Mouse (Mus musculus): Measurements from ENCODE around the gene Akap8l. TPM values are rescaled to one million over a fixed set of nuclear protein-coding genes. Genes with fewer than 3 reads are reported as not detected.

Gene Akap8l
- total RNA-seq, 2 experiments from 2014 or later = 128 to 135 TPM

DNA sequence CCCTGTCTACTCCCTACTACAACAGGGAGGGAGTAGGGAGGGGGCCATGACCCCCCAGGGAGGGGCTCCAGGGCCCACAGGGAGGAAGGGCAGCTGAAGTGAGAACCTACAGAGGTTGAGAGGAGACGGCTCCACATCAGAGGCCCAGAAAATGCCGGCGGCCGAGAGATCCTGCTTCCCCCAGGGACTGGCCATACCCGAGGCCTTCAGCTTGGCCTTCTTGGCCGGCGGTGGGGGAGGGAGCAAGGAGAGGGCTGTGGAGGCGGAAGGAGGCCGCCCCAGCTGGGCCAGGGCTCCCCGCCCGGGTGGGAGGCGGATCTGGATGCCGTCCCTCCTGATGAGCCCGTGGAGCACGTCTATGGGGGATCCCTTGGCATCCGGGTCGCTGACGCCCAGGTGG, 9.5 kb upstream of the Akap8l start:
- intact Hi-C loops (cut with DNase I) = no loop called here
- DNase-seq (ENCODE audit: extremely low spot score in 1 of 2, low spot score in 2 of 2) = peak in 1 of 2 experiments; percentile 47

- intact Hi-C loops (cut with DNase I) = no loop called here
- DNase-seq (ENCODE audit: extremely low spot score in 1 of 2, low spot score in 2 of 2) = no peak
These were observed 8.5 kb upstream of the Akap8l start for GRCm38 (mm10) chr17:32358943-32359340.

- intact Hi-C loops (cut with DNase I) = no loop called here
- no peak for DNase-seq (ENCODE audit: extremely low spot score in 1 of 2, low spot score in 2 of 2)
These were observed 8.0 kb upstream of the Akap8l start for GRCm38 (mm10) chr17:32358192-32358942.

DNA sequence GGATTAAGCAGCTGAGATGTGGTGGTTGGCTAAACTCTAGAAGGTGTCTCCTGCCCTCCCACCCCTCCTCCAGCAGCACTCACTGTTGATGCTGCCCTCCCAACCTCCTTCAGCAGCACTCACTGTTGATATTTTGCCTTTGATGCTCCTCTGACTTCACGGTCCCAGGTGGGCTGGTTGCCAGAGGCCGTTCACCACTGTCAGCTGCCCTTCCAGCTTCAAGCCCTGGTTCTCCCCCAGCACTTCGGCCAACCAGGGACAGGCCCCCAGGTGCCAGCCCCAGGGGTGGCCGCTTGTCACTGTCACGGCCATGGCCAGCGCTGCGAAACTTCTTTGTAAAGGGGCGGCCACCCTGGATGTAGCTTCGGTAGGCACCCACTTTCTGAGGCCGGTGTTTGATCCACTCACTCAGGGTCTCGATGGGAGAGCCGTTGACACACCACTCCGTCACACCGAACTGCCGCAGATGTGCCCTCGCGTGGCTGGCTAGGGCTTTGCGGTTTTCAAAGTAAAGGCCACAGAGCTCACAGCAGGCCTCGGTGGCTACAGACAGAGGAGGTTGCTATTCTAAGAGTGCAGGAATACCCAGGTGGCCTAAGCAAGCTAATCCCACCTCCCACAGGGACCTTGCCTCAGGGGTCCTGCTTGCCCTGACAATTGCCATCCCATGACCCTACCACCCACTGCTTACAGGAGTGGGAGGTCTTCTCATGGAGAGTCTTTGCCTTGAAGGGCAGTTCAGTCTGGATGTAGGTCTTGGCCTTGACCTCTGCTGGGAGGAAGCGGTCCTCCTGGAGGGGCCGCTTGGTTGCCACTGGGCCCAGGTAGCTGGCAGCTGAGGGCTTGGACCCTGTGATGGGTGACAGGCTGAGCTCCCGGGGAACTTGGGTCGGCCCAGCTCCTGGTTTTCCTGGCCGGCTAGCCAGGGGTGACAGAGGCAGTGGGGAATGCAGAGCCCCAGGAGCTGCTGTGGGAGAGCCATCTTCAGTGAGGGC, 6.7 kb upstream of the Akap8l start:
- peak in 1 of 2 experiments; percentile 50 for DNase-seq (ENCODE audit: extremely low spot score in 1 of 2, low spot score in 2 of 2)
- intact Hi-C loops (cut with DNase I) = no loop called here

DNA sequence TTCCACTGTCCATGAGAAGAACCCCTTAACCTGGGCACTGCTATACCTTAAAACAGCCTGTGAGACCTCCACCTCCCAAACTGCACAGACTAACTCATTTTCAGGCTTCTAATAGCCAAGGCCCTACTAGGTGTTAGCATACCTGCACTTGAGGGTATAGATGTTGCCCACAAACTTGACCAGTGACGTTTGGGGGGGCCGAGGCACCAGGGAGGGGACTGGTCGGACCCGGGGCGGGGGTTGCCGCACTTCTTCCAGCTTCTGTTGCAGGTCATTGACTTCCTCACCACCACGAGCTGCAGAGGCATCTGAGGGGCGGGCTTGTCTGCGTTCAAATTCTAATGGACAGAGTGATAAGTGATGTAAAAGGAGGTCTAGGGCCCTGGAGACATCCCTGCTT, 5.9 kb upstream of the Akap8l start:
- intact Hi-C loops (cut with DNase I) = no loop called here
- no peak for DNase-seq (ENCODE audit: extremely low spot score in 1 of 2, low spot score in 2 of 2)

- no peak for DNase-seq (ENCODE audit: extremely low spot score in 1 of 2, low spot score in 2 of 2)
- intact Hi-C loops (cut with DNase I) = no loop called here
These were observed 4.6 kb upstream of the Akap8l start for GRCm38 (mm10) chr17:32355031-32355430.

DNA sequence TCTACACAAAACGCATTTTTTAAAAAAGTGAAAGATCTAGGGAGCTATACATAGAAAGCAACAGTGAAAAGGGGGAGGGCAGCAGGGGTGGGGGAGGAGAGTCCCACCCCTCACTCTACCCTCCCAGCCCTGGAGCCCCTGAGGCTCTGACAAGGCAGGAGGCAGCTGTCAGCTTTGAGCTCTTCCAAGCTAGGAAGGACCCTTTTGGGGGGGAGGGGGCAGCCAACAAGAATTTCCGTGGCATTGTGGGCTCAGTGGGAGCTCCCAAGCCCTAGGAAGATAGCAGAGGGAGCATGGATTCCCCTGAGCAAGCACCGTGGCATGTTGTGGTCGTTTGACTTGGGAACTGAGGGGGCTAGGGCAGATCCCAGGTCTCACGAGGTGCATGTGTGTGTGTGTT, 3.8 kb upstream of the Akap8l start:
- intact Hi-C loops (cut with DNase I) = no loop called here
- no peak for DNase-seq (ENCODE audit: extremely low spot score in 1 of 2, low spot score in 2 of 2)

DNA sequence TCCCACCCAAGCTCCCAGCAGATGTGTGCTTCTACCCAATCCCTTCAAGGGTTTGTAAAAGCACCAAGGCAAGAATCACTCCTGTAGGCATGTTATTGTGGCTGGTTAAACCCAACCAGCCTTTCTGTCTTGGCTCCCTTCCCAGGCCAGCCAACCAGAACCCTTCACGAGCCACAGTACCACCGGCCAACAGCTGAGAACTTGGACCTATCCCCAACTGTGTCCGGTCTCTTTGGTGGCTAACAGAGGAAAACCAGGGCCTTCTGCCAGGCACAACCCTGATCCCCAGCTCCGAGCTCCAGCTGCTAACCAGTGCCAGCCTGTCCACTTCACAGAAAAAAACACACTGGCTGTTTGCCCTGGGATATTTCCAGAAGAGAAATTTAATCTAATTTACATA, 3.3 kb upstream of the Akap8l start:
- peak; percentile 66 to 81 for DNase-seq (ENCODE audit: extremely low spot score in 1 of 2, low spot score in 2 of 2)
- intact Hi-C loops (cut with DNase I) = no loop called here

DNA sequence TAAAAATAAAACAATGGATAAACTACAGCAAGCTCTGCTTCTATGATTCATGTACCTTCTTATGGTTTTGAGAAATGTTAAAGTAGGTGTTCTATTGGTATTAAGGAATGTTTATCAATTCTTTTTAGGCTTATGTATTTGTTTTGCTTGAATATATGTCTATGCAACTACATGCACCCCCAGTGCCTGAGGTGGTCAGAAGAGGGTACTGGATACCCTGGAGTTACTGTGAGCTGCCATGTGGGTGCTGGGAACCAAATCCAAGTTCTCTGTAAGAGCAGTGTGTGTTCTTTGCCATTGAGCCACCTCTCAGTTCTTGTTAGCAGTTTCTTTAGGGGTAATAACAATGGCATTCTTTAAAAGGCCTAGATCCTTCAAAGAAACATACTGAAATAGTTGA, 1.3 kb upstream of the Akap8l start:
- no peak for DNase-seq (ENCODE audit: extremely low spot score in 1 of 2, low spot score in 2 of 2)
- intact Hi-C loops (cut with DNase I) = no loop called here

- intact Hi-C loops (cut with DNase I) = no loop called here
- no peak for DNase-seq (ENCODE audit: extremely low spot score in 1 of 2, low spot score in 2 of 2)
These were observed 862 bp upstream of the Akap8l start for GRCm38 (mm10) chr17:32351269-32351668.

GRCm38 (mm10) chr17:32349851-32350381, 491 bp downstream of the Akap8l start:
- intact Hi-C loops (cut with DNase I) = loop anchor here (2.0 to 5.0 kb wide), 2 partner anchors 82 to 145 kb away; no protein-coding TSS in a partner anchor
- DNase-seq (ENCODE audit: extremely low spot score in 1 of 2, low spot score in 2 of 2) = peak in 1 of 2 experiments; percentile 59

DNA sequence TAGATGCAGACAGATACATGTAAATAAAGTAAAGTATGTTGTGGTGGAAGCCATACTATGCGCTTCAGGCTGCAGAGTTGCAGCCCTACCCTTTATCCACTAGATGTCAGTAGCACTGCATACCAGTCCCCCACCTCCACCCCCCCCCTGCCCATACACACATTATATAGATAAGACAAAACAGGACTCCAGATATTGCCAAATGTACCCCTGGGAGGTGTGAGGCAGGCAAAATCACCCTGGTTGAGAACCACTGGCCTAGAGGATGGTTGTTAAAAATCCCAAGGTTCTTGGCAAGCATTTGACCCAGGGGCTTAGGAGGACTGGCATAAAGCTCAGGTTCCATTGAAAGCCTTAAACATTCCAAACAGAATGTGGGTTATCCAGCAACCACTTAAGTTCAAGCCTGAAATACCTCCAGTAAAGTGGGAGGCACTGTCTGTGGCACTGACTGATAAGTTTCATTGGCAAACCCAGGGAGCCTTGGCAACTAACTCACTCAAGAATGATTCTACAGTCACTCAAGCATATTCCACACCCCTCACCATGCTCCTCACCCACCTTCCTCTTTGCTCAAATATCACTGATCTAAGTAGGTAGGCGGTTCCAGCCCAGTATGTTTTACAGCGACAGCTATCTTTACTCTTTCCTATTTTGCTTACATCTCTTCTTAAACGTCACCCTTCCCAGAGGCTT, 1.2 kb downstream of the Akap8l start:
- intact Hi-C loops (cut with DNase I) = loop anchor here (2.0 to 5.0 kb wide), 2 partner anchors 83 to 146 kb away; no protein-coding TSS in a partner anchor
- no peak for DNase-seq (ENCODE audit: extremely low spot score in 1 of 2, low spot score in 2 of 2)

DNA sequence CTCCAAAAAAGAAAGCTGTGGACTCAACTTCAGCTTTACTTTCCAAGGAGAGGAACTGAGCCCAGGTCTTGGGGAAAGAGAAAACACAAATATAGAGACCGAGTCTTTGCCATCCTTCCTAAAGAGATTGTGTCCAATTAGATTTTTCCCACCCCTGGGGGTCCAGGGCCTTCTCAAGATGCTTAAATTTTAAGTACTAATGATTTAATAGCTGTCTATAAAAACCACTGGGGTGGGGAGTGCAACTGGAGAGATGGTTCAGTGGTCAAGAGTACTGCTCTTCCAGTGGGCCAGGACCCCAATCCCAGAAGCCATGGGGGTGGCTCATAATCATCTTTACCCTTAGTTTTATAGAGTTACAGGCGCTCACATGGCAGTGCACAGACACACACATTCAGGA, 2.0 kb downstream of the Akap8l start:
- intact Hi-C loops (cut with DNase I) = loop anchor here (2.0 to 5.0 kb wide), 2 partner anchors 84 to 146 kb away; no protein-coding TSS in a partner anchor

GRCm38 (mm10) chr17:32341102-32341501, 9.3 kb downstream of the Akap8l start:
- intact Hi-C loops (cut with DNase I) = no loop called here
- DNase-seq (ENCODE audit: extremely low spot score in 1 of 2, low spot score in 2 of 2) = no peak

More for the DNA sequence above, 2.0 kb downstream of the Akap8l start:
- no peak for DNase-seq (ENCODE audit: extremely low spot score in 1 of 2, low spot score in 2 of 2)

GRCm38 (mm10) chr17:32340110-32340509, 10.3 kb downstream of the Akap8l start:
- DNase-seq (ENCODE audit: extremely low spot score in 1 of 2, low spot score in 2 of 2) = no peak
- intact Hi-C loops (cut with DNase I) = no loop called here

DNA sequence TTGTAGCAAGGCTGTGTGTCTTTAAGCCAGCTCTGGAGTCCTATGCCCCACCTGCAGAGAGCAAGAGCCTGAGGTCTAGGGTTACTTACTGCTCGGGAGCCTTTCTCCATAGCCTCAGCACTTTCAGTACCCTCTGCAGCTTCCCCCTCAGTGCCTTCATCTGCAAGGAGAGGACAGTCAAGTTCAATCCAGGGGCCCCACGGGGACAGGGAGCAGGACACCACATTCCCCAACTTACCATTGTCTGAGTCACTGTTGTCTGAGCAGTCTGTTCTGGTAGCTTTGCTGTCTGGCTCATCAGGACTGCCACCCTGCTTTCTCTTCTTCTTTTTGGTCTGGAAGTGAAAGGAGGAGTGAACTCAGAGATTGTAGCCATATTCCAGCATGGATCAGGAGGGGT, 14.5 kb downstream of the Akap8l start:
- no peak for DNase-seq (ENCODE audit: extremely low spot score in 1 of 2, low spot score in 2 of 2)

GRCm38 (mm10) chr17:32334921-32335320, 15.5 kb downstream of the Akap8l start:
- intact Hi-C loops (cut with DNase I) = no loop called here
- DNase-seq (ENCODE audit: extremely low spot score in 1 of 2, low spot score in 2 of 2) = no peak

More for the DNA sequence above, 14.5 kb downstream of the Akap8l start:
- intact Hi-C loops (cut with DNase I) = no loop called here

- DNase-seq (ENCODE audit: extremely low spot score in 1 of 2, low spot score in 2 of 2) = no peak
- intact Hi-C loops (cut with DNase I) = no loop called here
These were observed 16.6 kb downstream of the Akap8l start for GRCm38 (mm10) chr17:32333675-32334303.
